Mouse (Mus musculus) ES-E14 (cell line): ENCODE results near the gene Gm13539. TPM values are rescaled to one million over a fixed set of nuclear protein-coding genes. Genes with fewer than 3 reads are reported as not detected.

Experiments used
- DNase-seq: peaks from one replicate; pipeline ENCODE4 v3.0.0-alpha.2; 2013; ENCODE audit warnings: low read depth, low spot score
- H3K27ac ChIP-seq: 2 replicates; pipeline ENCODE4 v1.5.1; 2012; ENCODE audit warnings: low read depth, mild to moderate bottlenecking, low read length, moderate library complexity, mixed read lengths; ENCODE audit not compliant: poor library complexity, insufficient read depth, severe bottlenecking
- H3K36me3 ChIP-seq: 2 replicates; pipeline ENCODE4 v1.6.1; 2012; ENCODE audit warnings: mild to moderate bottlenecking, low read length, moderate library complexity, mixed read lengths; ENCODE audit not compliant: control insufficient read depth, poor library complexity, insufficient read depth, severe bottlenecking
- H3K4me1 ChIP-seq, 2 experiments: fragments of 150-350 bp in 1 of 2; sonication (generic) in 1 of 2; 2 replicates each; pipeline ENCODE4 v1.6.1; 2012; ENCODE audit warnings: low read length in 2 of 2, mild to moderate bottlenecking in 1 of 2, mixed read lengths in 1 of 2; ENCODE audit not compliant: control insufficient read depth in 2 of 2, insufficient read depth in 2 of 2, poor library complexity in 1 of 2
- H3K4me3 ChIP-seq, 2 experiments: fragments of 150-350 bp in 1 of 2; sonication (generic) in 1 of 2; 2 replicates each; pipeline ENCODE4 v1.5.1; 2012; ENCODE audit warnings: low read length in 2 of 2, low read depth in 1 of 2, mild to moderate bottlenecking in 1 of 2, mixed read lengths in 1 of 2; ENCODE audit not compliant: insufficient read depth in 1 of 2, poor library complexity in 1 of 2, severe bottlenecking in 1 of 2
- H3K9ac ChIP-seq: 2 replicates; pipeline ENCODE4 v1.6.1; 2012; ENCODE audit warnings: low read depth, mild to moderate bottlenecking, low read length, mixed read lengths; ENCODE audit not compliant: poor library complexity, insufficient read depth, severe bottlenecking
- H3K9me3 ChIP-seq: fragments of 150-350 bp; sonication (generic); 2 replicates; pipeline ENCODE4 v1.6.1; 2012; ENCODE audit warnings: low read depth, mild to moderate bottlenecking, low read length; ENCODE audit not compliant: control insufficient read depth, insufficient read depth
- CHD2 ChIP-seq: IDR thresholded peaks from 2 replicates; pipeline ENCODE4 v1.6.1; 2014; ENCODE audit warnings: mild to moderate bottlenecking, low read depth, low read length, inconsistent platforms
- HCFC1 ChIP-seq: IDR thresholded peaks from 2 replicates; pipeline ENCODE4 v1.6.1; 2012; ENCODE audit warnings: low read length, inconsistent platforms, borderline replicate concordance; ENCODE audit not compliant: insufficient read depth
- MAFK ChIP-seq: IDR thresholded peaks from 2 replicates; pipeline ENCODE4 v1.6.1; 2014; ENCODE audit warnings: mild to moderate bottlenecking, low read depth, low read length, inconsistent platforms; ENCODE audit not compliant: insufficient read depth
- ZC3H11A ChIP-seq: IDR thresholded peaks from 2 replicates; pipeline ENCODE4 v1.6.1; 2012; ENCODE audit warnings: low read depth, mild to moderate bottlenecking, inconsistent platforms, low read length, borderline replicate concordance
- ZNF384 ChIP-seq: IDR thresholded peaks from 2 replicates; pipeline ENCODE4 v1.6.1; 2012; ENCODE audit warnings: low read depth, low read length, inconsistent platforms
- in situ Hi-C, 2 experiments: fragments of 600-800 bp; cut with MboI; formaldehyde crosslinking; loops; one replicate each; pipeline ENCODE4 v1.15.1; 2025; ENCODE audit warnings: low sequenced_read_pairs in 2 of 2, inconsistent platforms in 1 of 2; ENCODE audit not compliant: unreplicated experiment in 2 of 2
- total RNA-seq: library from RNA; depleted of rRNA; stranded (reverse); fragments of 300-350 nt; gene quantifications from 2 replicates; pipeline ENCODE4 v1.2.3, GENCODE M21; 2012

Gm13539 gene
- total RNA-seq, 1 experiment: not detected

- in situ Hi-C loops: no loop called here
Observed at GRCm38 (mm10) chr2:25775991-25776390, 6.1 kb upstream of the Gm13539 start.

GRCm38 (mm10) chr2:25776717-25777116 lies 5.3 kb upstream of the Gm13539 start, which contains the start of gene Lcn11:
Gene Lcn11, plus strand, starts transcription at chr2:25777017.
- H3K9ac ChIP-seq: no peak within 1 kb of the TSS
- DNase-seq: no peak
- in situ Hi-C loops: no loop called here

More at GRCm38 (mm10) chr2:25775991-25776390, 6.1 kb upstream of the Gm13539 start:
- Histone ChIP-seq H3K27ac (no peak overlapping the region), H3K9me3 (no peaks in the 10 kb centered on the region), H3K36me3 (no peaks in the 10 kb centered on the region), H3K9ac (no peak overlapping the region), H3K4me3 (no peak overlapping the region), H3K4me1 (no peaks in the 10 kb centered on the region)
- TF ChIP-seq HCFC1: no peak
- TF ChIP-seq ZC3H11A: no peak
- no peak for TF ChIP-seq CHD2
- no peak for TF ChIP-seq ZNF384
- TF ChIP-seq MAFK: no peak
- DNase-seq: no peak

GRCm38 (mm10) chr2:25779076-25779475 lies 3.0 kb upstream of the Gm13539 start:
- no peaks in the 10 kb centered on the region for H3K9me3 ChIP-seq

More at GRCm38 (mm10) chr2:25776717-25777116, 5.3 kb upstream of the Gm13539 start, which contains the start of gene Lcn11:
- H3K4me1 ChIP-seq: no peaks in the 10 kb centered on the region
- no peaks in the 10 kb centered on the region for H3K9me3 ChIP-seq
- no peak for TF ChIP-seq MAFK
- TF ChIP-seq ZC3H11A: no peak
- TF ChIP-seq HCFC1: no peak
- no peak for TF ChIP-seq ZNF384
- no peak for TF ChIP-seq CHD2
- no peak within 1 kb of the TSS for H3K27ac ChIP-seq
- H3K36me3 ChIP-seq: no peaks in the 10 kb centered on the region
- H3K4me3 ChIP-seq: no peak within 1 kb of the TSS

GRCm38 (mm10) chr2:25780921-25781320 lies 1.1 kb upstream of the Gm13539 start:
- in situ Hi-C loops: no loop called here
- H3K36me3 ChIP-seq: no peaks in the 10 kb centered on the region
- H3K27ac ChIP-seq: no peak overlapping the region
- no peak overlapping the region for H3K4me3 ChIP-seq
- TF ChIP-seq ZNF384 (no peak), CHD2 (no peak)
- H3K4me1 ChIP-seq: no peaks in the 10 kb centered on the region
- H3K9ac ChIP-seq: no peak overlapping the region
- H3K9me3 ChIP-seq: no peaks in the 10 kb centered on the region
- DNase-seq: no peak

More at GRCm38 (mm10) chr2:25779076-25779475, 3.0 kb upstream of the Gm13539 start:
- H3K4me3 ChIP-seq: no peak overlapping the region
- H3K36me3 ChIP-seq: no peaks in the 10 kb centered on the region
- no peaks in the 10 kb centered on the region for H3K4me1 ChIP-seq
- DNase-seq: no peak
- in situ Hi-C loops: no loop called here
- no peak for TF ChIP-seq MAFK
- TF ChIP-seq ZC3H11A: no peak
- no peak for TF ChIP-seq CHD2
- no peak for TF ChIP-seq ZNF384
- no peak for TF ChIP-seq HCFC1
- H3K27ac ChIP-seq: no peak overlapping the region
- no peak overlapping the region for H3K9ac ChIP-seq

- no peaks in the 10 kb centered on the region for H3K36me3 ChIP-seq
- DNase-seq: no peak
- TF ChIP-seq ZNF384: no peak
- TF ChIP-seq MAFK: no peak
- TF ChIP-seq CHD2: no peak
- in situ Hi-C loops: no loop called here
- H3K27ac ChIP-seq: no peak overlapping the region
- no peak overlapping the region for H3K9ac ChIP-seq
- H3K4me3 ChIP-seq: no peak overlapping the region
- no peaks in the 10 kb centered on the region for H3K4me1 ChIP-seq
- no peaks in the 10 kb centered on the region for H3K9me3 ChIP-seq
Observed at GRCm38 (mm10) chr2:25785573-25786322, 3.7 kb downstream of the Gm13539 start.
